Mouse (Mus musculus): ENCODE results near the gene Slc11a2. TPM values are rescaled to one million over a fixed set of nuclear protein-coding genes. Genes with fewer than 3 reads are reported as not detected.

Slc11a2 gene
- polyA plus RNA-seq, 1 experiment from 2014 or later: 22.3 TPM

- WGBS: 89% methylated on average over 4 of the region's 4 CpGs
Measured at GRCm38 (mm10) chr15:100401811-100402210, 23.1 kb downstream of the Slc11a2 start.

GRCm38 (mm10) chr15:100400592-100401250, 24.2 kb downstream of the Slc11a2 start:
- no peak for ATAC-seq (ENCODE audit: low read depth)

More at GRCm38 (mm10) chr15:100401811-100402210, 23.1 kb downstream of the Slc11a2 start:
- Histone ChIP-seq H3K4me3 (ENCODE audit: low read length) (no peak overlapping the region), H3K27ac (ENCODE audit: low read length) (no peak overlapping the region), H3K9ac (ENCODE audit: low read length) (no peak overlapping the region), H3K9me3 (ENCODE audit: control insufficient read depth, low read length) (no peaks in the 10 kb centered on the region), H3K4me2 (ENCODE audit: low read depth, low read length) (no peak overlapping the region), H3K4me1 (replicated peaks; ENCODE audit: control insufficient read depth, insufficient read depth, low read length) (no peaks in the 10 kb centered on the region), H3K27me3 (ENCODE audit: control insufficient read depth, insufficient read depth, low read depth, low read length) (no peaks in the 10 kb centered on the region), H3K36me3 (ENCODE audit: control insufficient read depth, insufficient read depth, low read length) (peaks cover 25% of the 10 kb centered on the region)
- no peak for ATAC-seq (ENCODE audit: low read depth)

GRCm38 (mm10) chr15:100395561-100395960, 29.3 kb downstream of the Slc11a2 start:
- H3K9me3 ChIP-seq (ENCODE audit: control insufficient read depth, low read length): no peaks in the 10 kb centered on the region
- H3K4me1 ChIP-seq (replicated peaks; ENCODE audit: control insufficient read depth, insufficient read depth, low read length): no peaks in the 10 kb centered on the region
- peaks cover 37% of the 10 kb centered on the region for H3K36me3 ChIP-seq (ENCODE audit: control insufficient read depth, insufficient read depth, low read length)
- no peak overlapping the region for H3K4me2 ChIP-seq (ENCODE audit: low read depth, low read length)
- no peak for ATAC-seq (ENCODE audit: low read depth)
- no peak overlapping the region for H3K27ac ChIP-seq (ENCODE audit: low read length)
- WGBS: 96% methylated on average over 3 of the region's 3 CpGs
- H3K4me3 ChIP-seq (ENCODE audit: low read length): no peak overlapping the region
- no peak overlapping the region for H3K9ac ChIP-seq (ENCODE audit: low read length)
- H3K27me3 ChIP-seq (ENCODE audit: control insufficient read depth, insufficient read depth, low read depth, low read length): no peaks in the 10 kb centered on the region

More at GRCm38 (mm10) chr15:100400592-100401250, 24.2 kb downstream of the Slc11a2 start:
- no peaks in the 10 kb centered on the region for H3K9me3 ChIP-seq (ENCODE audit: control insufficient read depth, low read length)
- H3K4me1 ChIP-seq (replicated peaks; ENCODE audit: control insufficient read depth, insufficient read depth, low read length): no peaks in the 10 kb centered on the region
- H3K9ac ChIP-seq (ENCODE audit: low read length): no peak overlapping the region
- H3K27me3 ChIP-seq (ENCODE audit: control insufficient read depth, insufficient read depth, low read depth, low read length): no peaks in the 10 kb centered on the region
- H3K4me2 ChIP-seq (ENCODE audit: low read depth, low read length): no peak overlapping the region
- H3K36me3 ChIP-seq (ENCODE audit: control insufficient read depth, insufficient read depth, low read length): peaks cover 35% of the 10 kb centered on the region
- 82% methylated on average over 16 of the region's 16 CpGs for WGBS
- H3K4me3 ChIP-seq (ENCODE audit: low read length): no peak overlapping the region
- no peak overlapping the region for H3K27ac ChIP-seq (ENCODE audit: low read length)

GRCm38 (mm10) chr15:100393016-100393415, 31.9 kb downstream of the Slc11a2 start:
- no peak overlapping the region for H3K27ac ChIP-seq (ENCODE audit: low read length)
- no peak overlapping the region for H3K4me3 ChIP-seq (ENCODE audit: low read length)
- no peak overlapping the region for H3K9ac ChIP-seq (ENCODE audit: low read length)
- ATAC-seq (ENCODE audit: low read depth): no peak
- no peaks in the 10 kb centered on the region for H3K27me3 ChIP-seq (ENCODE audit: control insufficient read depth, insufficient read depth, low read depth, low read length)
- H3K9me3 ChIP-seq (ENCODE audit: control insufficient read depth, low read length): no peaks in the 10 kb centered on the region
- 81% methylated on average over 11 of the region's 11 CpGs for WGBS
- H3K4me1 ChIP-seq (replicated peaks; ENCODE audit: control insufficient read depth, insufficient read depth, low read length): no peaks in the 10 kb centered on the region
- no peak overlapping the region for H3K4me2 ChIP-seq (ENCODE audit: low read depth, low read length)
- peaks cover 25% of the 10 kb centered on the region for H3K36me3 ChIP-seq (ENCODE audit: control insufficient read depth, insufficient read depth, low read length)

GRCm38 (mm10) chr15:100391599-100391998, 33.3 kb downstream of the Slc11a2 start:
- 83% methylated on average over 7 of the region's 7 CpGs for WGBS

GRCm38 (mm10) chr15:100391066-100391465, 33.8 kb downstream of the Slc11a2 start:
- no peak overlapping the region for H3K9ac ChIP-seq (ENCODE audit: low read length)
- 66% methylated on average over 7 of the region's 7 CpGs for WGBS
- no peaks in the 10 kb centered on the region for H3K4me1 ChIP-seq (replicated peaks; ENCODE audit: control insufficient read depth, insufficient read depth, low read length)
- no peak overlapping the region for H3K4me3 ChIP-seq (ENCODE audit: low read length)
- H3K27ac ChIP-seq (ENCODE audit: low read length): no peak overlapping the region
- peaks cover 10% of the 10 kb centered on the region for H3K36me3 ChIP-seq (ENCODE audit: control insufficient read depth, insufficient read depth, low read length)
- H3K9me3 ChIP-seq (ENCODE audit: control insufficient read depth, low read length): no peaks in the 10 kb centered on the region
- ATAC-seq (ENCODE audit: low read depth): no peak
- H3K4me2 ChIP-seq (ENCODE audit: low read depth, low read length): no peak overlapping the region
- no peaks in the 10 kb centered on the region for H3K27me3 ChIP-seq (ENCODE audit: control insufficient read depth, insufficient read depth, low read depth, low read length)

More at GRCm38 (mm10) chr15:100391599-100391998, 33.3 kb downstream of the Slc11a2 start:
- Histone ChIP-seq H3K36me3 (ENCODE audit: control insufficient read depth, insufficient read depth, low read length) (peaks cover 15% of the 10 kb centered on the region), H3K4me2 (ENCODE audit: low read depth, low read length) (no peak overlapping the region), H3K4me1 (replicated peaks; ENCODE audit: control insufficient read depth, insufficient read depth, low read length) (no peaks in the 10 kb centered on the region), H3K27ac (ENCODE audit: low read length) (no peak overlapping the region), H3K9ac (ENCODE audit: low read length) (no peak overlapping the region), H3K9me3 (ENCODE audit: control insufficient read depth, low read length) (no peaks in the 10 kb centered on the region), H3K4me3 (ENCODE audit: low read length) (no peak overlapping the region), H3K27me3 (ENCODE audit: control insufficient read depth, insufficient read depth, low read depth, low read length) (no peaks in the 10 kb centered on the region)
- no peak for ATAC-seq (ENCODE audit: low read depth)

- Histone ChIP-seq H3K4me3 (ENCODE audit: low read length) (no peak overlapping the region), H3K27me3 (ENCODE audit: control insufficient read depth, insufficient read depth, low read depth, low read length) (no peaks in the 10 kb centered on the region), H3K4me2 (ENCODE audit: low read depth, low read length) (no peak overlapping the region), H3K4me1 (replicated peaks; ENCODE audit: control insufficient read depth, insufficient read depth, low read length) (no peaks in the 10 kb centered on the region), H3K9me3 (ENCODE audit: control insufficient read depth, low read length) (no peaks in the 10 kb centered on the region), H3K9ac (ENCODE audit: low read length) (no peak overlapping the region), H3K36me3 (ENCODE audit: control insufficient read depth, insufficient read depth, low read length) (peaks cover 4% of the 10 kb centered on the region; the same call in 1 of the 2 replicates), H3K27ac (ENCODE audit: low read length) (no peak overlapping the region)
- ATAC-seq (ENCODE audit: low read depth): no peak
- 48% methylated on average over 9 of the region's 9 CpGs for WGBS
Measured at GRCm38 (mm10) chr15:100388886-100389285, 36.0 kb downstream of the Slc11a2 start.

- Histone ChIP-seq H3K4me2 (ENCODE audit: low read depth, low read length) (peak overlapping the region; percentile 26; the same call in 1 of the 2 replicates), H3K27ac (ENCODE audit: low read length) (peak overlapping the region; percentile 85)
- 68% methylated on average over 16 of the region's 16 CpGs for WGBS
Measured at GRCm38 (mm10) chr15:100388224-100388835, 36.5 kb downstream of the Slc11a2 start.

GRCm38 (mm10) chr15:100387544-100388223, 37.2 kb downstream of the Slc11a2 start:
- Histone ChIP-seq H3K4me1 (replicated peaks; ENCODE audit: control insufficient read depth, insufficient read depth, low read length) (no peaks in the 10 kb centered on the region), H3K4me3 (ENCODE audit: low read length) (peak overlapping the region; percentile 16; the same call in 1 of the 2 replicates), H3K27me3 (ENCODE audit: control insufficient read depth, insufficient read depth, low read depth, low read length) (no peaks in the 10 kb centered on the region), H3K9me3 (ENCODE audit: control insufficient read depth, low read length) (no peaks in the 10 kb centered on the region), H3K9ac (ENCODE audit: low read length) (no peak overlapping the region), H3K4me2 (ENCODE audit: low read depth, low read length) (peak overlapping the region; percentile 26; the same call in 1 of the 2 replicates), H3K36me3 (ENCODE audit: control insufficient read depth, insufficient read depth, low read length) (no peaks in the 10 kb centered on the region), H3K27ac (ENCODE audit: low read length) (peak overlapping the region; percentile 85)
- 59% methylated on average over 17 of the region's 17 CpGs for WGBS
- peak; percentile 83 for ATAC-seq (ENCODE audit: low read depth)

More at GRCm38 (mm10) chr15:100388224-100388835, 36.5 kb downstream of the Slc11a2 start:
- H3K4me1 ChIP-seq (replicated peaks; ENCODE audit: control insufficient read depth, insufficient read depth, low read length): no peaks in the 10 kb centered on the region
- no peak overlapping the region for H3K9ac ChIP-seq (ENCODE audit: low read length)
- no peaks in the 10 kb centered on the region for H3K36me3 ChIP-seq (ENCODE audit: control insufficient read depth, insufficient read depth, low read length)
- H3K4me3 ChIP-seq (ENCODE audit: low read length): peak overlapping the region; percentile 16; the same call in 1 of the 2 replicates
- no peaks in the 10 kb centered on the region for H3K9me3 ChIP-seq (ENCODE audit: control insufficient read depth, low read length)
- H3K27me3 ChIP-seq (ENCODE audit: control insufficient read depth, insufficient read depth, low read depth, low read length): no peaks in the 10 kb centered on the region
- peak; percentile 59 for ATAC-seq (ENCODE audit: low read depth)

Data from lung, embryonic 16.5 days (tissue).